Mouse (Mus musculus): ENCODE data around the gene Olfr556. TPM values are rescaled to one million over a fixed set of nuclear protein-coding genes. Genes with fewer than 3 reads are reported as not detected.

Olfr556 gene
- polyA plus RNA-seq, 1 experiment from 2014 or later = not detected

DNA sequence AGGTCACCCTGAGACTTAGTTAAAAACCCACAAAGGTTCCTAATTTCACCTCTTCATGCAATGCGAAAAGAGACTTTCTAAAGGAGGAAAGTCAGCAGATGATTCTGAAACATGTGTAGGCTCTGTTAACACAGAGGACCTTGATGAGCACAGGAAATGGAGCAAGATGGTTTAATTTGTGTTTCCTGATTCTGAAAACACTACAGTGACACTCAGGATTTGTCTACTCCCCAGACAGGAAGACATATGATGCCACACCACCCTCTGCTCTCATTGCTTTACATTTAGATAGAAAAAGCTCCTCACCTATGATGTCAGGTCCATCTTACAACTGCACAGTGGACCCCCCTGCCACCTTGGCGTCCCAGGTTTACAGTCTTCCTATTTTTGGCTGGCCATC lies 11.5 kb downstream of the Olfr556 start:
- ATAC-seq (replicated peaks; ENCODE audit: low FRiP score) = no peak
- H3K9me3 ChIP-seq (ENCODE audit: control insufficient read depth, low read length) = no peaks in the 10 kb centered on the region
- no peaks in the 10 kb centered on the region for H3K4me1 ChIP-seq (replicated peaks; ENCODE audit: control insufficient read depth, insufficient read depth, low read length)
- no peak overlapping the region for H3K4me3 ChIP-seq (ENCODE audit: low read depth, low read length)
- H3K4me2 ChIP-seq (ENCODE audit: low read depth, low read length, severe bottlenecking) = no peak overlapping the region
- no peak overlapping the region for H3K27ac ChIP-seq (ENCODE audit: low read depth, low read length)
- H3K27me3 ChIP-seq (ENCODE audit: control insufficient read depth, insufficient read depth, low read length) = no peaks in the 10 kb centered on the region
- H3K36me3 ChIP-seq (ENCODE audit: control insufficient read depth, insufficient read depth, low read length) = no peaks in the 10 kb centered on the region
- no peak for DNase-seq (ENCODE audit: low spot score)
- H3K9ac ChIP-seq (ENCODE audit: low read length) = no peak overlapping the region
- 93% methylated on average over 2 of the region's 2 CpGs for WGBS

DNA sequence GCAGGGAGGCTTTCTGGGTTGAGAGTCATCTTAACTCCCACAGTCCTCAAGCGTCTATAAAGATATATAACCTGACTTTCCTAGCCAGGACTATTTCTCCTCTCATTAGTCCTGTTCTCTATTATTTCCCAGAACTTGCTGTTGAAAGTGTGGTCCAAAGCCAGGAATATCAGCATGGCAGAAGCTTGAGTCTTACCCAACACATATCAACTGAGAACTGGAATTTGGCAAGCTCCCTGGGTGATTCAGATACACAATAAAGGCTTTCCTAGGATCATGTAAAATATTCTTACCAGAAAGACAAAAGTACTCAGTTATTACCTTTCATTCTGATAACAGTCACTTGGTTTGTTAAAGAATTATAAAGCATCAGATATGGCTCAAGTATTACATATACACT lies 17.2 kb downstream of the Olfr556 start:
- no peaks in the 10 kb centered on the region; the same call in 1 of the 2 replicates for H3K4me1 ChIP-seq (replicated peaks; ENCODE audit: control insufficient read depth, insufficient read depth, low read length)
- DNase-seq (ENCODE audit: low spot score) (no peak), ATAC-seq (replicated peaks; ENCODE audit: low FRiP score) (no peak)
- no peaks in the 10 kb centered on the region for H3K9me3 ChIP-seq (ENCODE audit: control insufficient read depth, low read length)
- 89% methylated on average over 1 of the region's 1 CpGs for WGBS
- H3K9ac ChIP-seq (ENCODE audit: low read length) = no peak overlapping the region
- H3K27ac ChIP-seq (ENCODE audit: low read depth, low read length) = no peak overlapping the region
- no peaks in the 10 kb centered on the region for H3K36me3 ChIP-seq (ENCODE audit: control insufficient read depth, insufficient read depth, low read length)
- H3K27me3 ChIP-seq (ENCODE audit: control insufficient read depth, insufficient read depth, low read length) = no peaks in the 10 kb centered on the region
- H3K4me2 ChIP-seq (ENCODE audit: low read depth, low read length, severe bottlenecking) = no peak overlapping the region
- no peak overlapping the region for H3K4me3 ChIP-seq (ENCODE audit: low read depth, low read length)

DNA sequence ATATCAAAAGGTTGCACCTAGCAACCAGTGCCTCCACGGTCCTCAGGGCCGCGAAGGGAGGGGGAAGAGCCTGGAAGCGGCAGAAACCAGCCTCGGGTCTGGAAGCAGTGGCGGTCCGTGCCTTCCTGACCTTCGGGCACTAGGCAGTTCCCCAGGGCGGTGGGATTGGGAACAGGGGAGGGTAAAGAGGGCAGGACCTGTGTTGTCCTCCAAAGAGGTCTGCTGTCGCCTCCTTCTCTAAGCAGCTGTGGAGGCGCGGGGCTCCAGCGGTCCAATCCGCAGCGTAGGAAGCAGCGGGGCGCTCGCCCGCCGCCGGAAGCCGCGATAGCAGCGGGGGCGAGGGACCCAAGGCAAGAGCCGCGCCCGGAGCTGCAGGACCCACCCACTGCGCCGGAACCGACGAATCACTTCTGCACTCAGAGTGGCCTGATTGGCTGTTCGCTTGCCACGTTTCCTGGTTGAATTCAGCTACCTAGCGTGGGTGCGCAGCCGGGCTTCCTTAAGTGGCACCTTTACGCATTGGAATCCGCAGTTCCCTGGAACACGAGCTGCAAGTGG lies 22.3 kb downstream of the Olfr556 start, which contains the start of gene Trim68:
TSS of gene Trim68 (minus strand) at position 384 of the 558 bp plus-strand sequence.
- ATAC-seq (replicated peaks; ENCODE audit: low FRiP score) (peak; percentile 100), DNase-seq (ENCODE audit: low spot score) (peak; percentile 93)
- under 1% methylated on average over 40 of the region's 40 CpGs for whole genome bisulfite sequencing
- H3K4me3 ChIP-seq (ENCODE audit: low read depth, low read length) = peak within 1 kb of the TSS; percentile 53
- peak within 1 kb of the TSS; percentile 50 for H3K4me2 ChIP-seq (ENCODE audit: low read depth, low read length, severe bottlenecking)
- no peaks in the 10 kb centered on the region; the same call in 1 of the 2 replicates for H3K4me1 ChIP-seq (replicated peaks; ENCODE audit: control insufficient read depth, insufficient read depth, low read length)
- no peaks in the 10 kb centered on the region for H3K36me3 ChIP-seq (ENCODE audit: control insufficient read depth, insufficient read depth, low read length)
- H3K27me3 ChIP-seq (ENCODE audit: control insufficient read depth, insufficient read depth, low read length) = no peaks in the 10 kb centered on the region
- no peaks in the 10 kb centered on the region for H3K9me3 ChIP-seq (ENCODE audit: control insufficient read depth, low read length)
- peak within 1 kb of the TSS; percentile 72 for H3K9ac ChIP-seq (ENCODE audit: low read length)
- H3K27ac ChIP-seq (ENCODE audit: low read depth, low read length) = peak within 1 kb of the TSS; percentile 50; the same call in 1 of the 2 replicates

DNA sequence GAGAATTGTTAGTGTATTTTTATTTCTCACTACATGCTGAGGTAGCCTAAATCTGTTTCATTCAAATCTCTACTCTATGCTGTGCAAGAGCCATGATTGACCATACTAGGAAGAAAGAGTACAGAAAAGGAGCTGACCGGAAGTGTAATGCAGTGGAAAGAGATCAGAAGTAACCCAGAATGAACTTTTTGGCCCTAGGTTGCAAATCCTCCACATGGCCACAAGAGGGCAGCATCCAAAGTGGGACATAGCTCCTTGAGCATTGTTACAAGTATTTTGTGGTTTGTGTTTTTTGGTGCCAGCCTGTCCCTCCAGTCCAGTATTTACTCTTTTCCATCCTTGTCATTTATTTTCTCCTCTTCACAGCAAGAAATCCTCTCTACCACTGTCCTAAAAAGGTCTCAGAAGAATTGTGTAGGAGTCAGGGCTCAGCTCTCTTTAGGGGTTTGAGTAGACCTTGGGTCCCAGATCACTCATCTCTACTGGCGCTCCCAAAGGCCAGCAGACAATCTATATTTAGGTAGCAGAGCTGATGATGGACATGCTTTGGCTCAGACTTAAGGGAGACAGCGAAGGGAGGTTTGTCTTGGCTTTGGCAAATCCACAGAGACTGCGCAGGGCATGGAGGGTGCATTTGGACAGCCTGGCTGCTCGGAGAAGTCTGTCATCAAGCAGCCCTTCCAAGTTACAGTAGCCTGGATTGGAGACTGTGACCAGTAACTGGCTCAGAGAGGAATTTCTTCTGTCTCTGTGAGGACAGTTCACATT lies 30.8 kb downstream of the Olfr556 start, which contains the start of gene Olfr557:
TSS of gene Olfr557 (plus strand) at position 553 of the 768 bp plus-strand sequence.
- Histone ChIP-seq H3K4me3 (ENCODE audit: low read depth, low read length) (no peak within 1 kb of the TSS), H3K4me2 (ENCODE audit: low read depth, low read length, severe bottlenecking) (no peak within 1 kb of the TSS), H3K4me1 (replicated peaks; ENCODE audit: control insufficient read depth, insufficient read depth, low read length) (no peaks in the 10 kb centered on the region), H3K9ac (ENCODE audit: low read length) (no peak within 1 kb of the TSS), H3K9me3 (ENCODE audit: control insufficient read depth, low read length) (no peaks in the 10 kb centered on the region), H3K27ac (ENCODE audit: low read depth, low read length) (no peak within 1 kb of the TSS), H3K27me3 (ENCODE audit: control insufficient read depth, insufficient read depth, low read length) (no peaks in the 10 kb centered on the region), H3K36me3 (ENCODE audit: control insufficient read depth, insufficient read depth, low read length) (no peaks in the 10 kb centered on the region)
- DNase-seq (ENCODE audit: low spot score) = no peak
- ATAC-seq (replicated peaks; ENCODE audit: low FRiP score) = no peak
- 82% methylated on average over 5 of the region's 5 CpGs for WGBS

DNA sequence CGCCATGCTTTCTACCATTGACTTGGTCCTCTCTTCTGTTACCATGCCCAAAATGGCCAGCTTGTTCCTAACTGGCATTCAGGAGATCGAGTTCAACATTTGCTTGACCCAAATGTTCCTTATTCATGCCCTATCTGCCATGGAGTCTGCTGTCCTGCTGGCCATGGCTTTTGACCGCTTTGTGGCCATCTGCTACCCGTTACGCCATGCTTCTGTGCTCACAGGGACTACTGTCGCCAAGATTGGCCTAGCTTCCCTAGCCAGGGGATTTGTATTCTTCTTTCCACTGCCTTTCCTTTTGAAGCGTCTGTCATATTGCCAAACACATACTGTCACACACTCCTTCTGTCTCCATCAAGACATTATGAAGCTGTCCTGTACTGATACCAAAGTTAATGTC lies 33.8 kb downstream of the Olfr556 start:
- H3K4me2 ChIP-seq (ENCODE audit: low read depth, low read length, severe bottlenecking) = no peak overlapping the region
- no peaks in the 10 kb centered on the region for H3K27me3 ChIP-seq (ENCODE audit: control insufficient read depth, insufficient read depth, low read length)
- H3K36me3 ChIP-seq (ENCODE audit: control insufficient read depth, insufficient read depth, low read length) = no peaks in the 10 kb centered on the region
- H3K4me1 ChIP-seq (replicated peaks; ENCODE audit: control insufficient read depth, insufficient read depth, low read length) = no peaks in the 10 kb centered on the region
- DNase-seq (ENCODE audit: low spot score) (no peak), ATAC-seq (replicated peaks; ENCODE audit: low FRiP score) (no peak)
- H3K4me3 ChIP-seq (ENCODE audit: low read depth, low read length) = no peak overlapping the region
- no peak overlapping the region for H3K9ac ChIP-seq (ENCODE audit: low read length)
- WGBS = 90% methylated on average over 7 of the region's 7 CpGs
- H3K9me3 ChIP-seq (ENCODE audit: control insufficient read depth, low read length) = no peaks in the 10 kb centered on the region
- no peak overlapping the region for H3K27ac ChIP-seq (ENCODE audit: low read depth, low read length)

DNA sequence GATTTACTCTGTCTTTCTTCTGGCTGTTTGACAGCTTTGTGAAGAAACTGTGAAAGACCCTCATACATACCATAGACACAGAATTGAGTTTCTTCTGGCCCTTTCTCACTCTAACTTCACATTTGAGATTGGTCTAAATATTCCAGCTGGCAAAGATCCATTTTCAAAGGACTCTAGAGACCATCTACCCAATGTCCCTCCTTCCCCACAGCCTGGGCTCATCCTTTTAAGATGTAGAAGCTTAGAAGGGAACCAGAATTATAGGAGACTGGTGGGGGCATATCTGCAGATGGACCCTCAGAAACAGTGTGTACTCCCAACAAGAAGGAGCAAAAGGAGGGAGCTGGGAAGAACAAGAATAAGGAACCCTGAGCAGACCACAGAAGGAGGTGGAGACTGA lies 37.2 kb downstream of the Olfr556 start, which contains the start of gene Olfr558:
TSS of gene Olfr558 (plus strand) at position 301 of the 400 bp plus-strand sequence.
- H3K9me3 ChIP-seq (ENCODE audit: control insufficient read depth, low read length) = no peaks in the 10 kb centered on the region
- H3K36me3 ChIP-seq (ENCODE audit: control insufficient read depth, insufficient read depth, low read length) = no peaks in the 10 kb centered on the region
- no peak within 1 kb of the TSS for H3K4me3 ChIP-seq (ENCODE audit: low read depth, low read length)
- no peaks in the 10 kb centered on the region for H3K4me1 ChIP-seq (replicated peaks; ENCODE audit: control insufficient read depth, insufficient read depth, low read length)
- ATAC-seq (replicated peaks; ENCODE audit: low FRiP score) (no peak), DNase-seq (ENCODE audit: low spot score) (no peak)
- no peak within 1 kb of the TSS for H3K9ac ChIP-seq (ENCODE audit: low read length)
- no peak within 1 kb of the TSS for H3K27ac ChIP-seq (ENCODE audit: low read depth, low read length)
- H3K27me3 ChIP-seq (ENCODE audit: control insufficient read depth, insufficient read depth, low read length) = no peaks in the 10 kb centered on the region
- H3K4me2 ChIP-seq (ENCODE audit: low read depth, low read length, severe bottlenecking) = no peak within 1 kb of the TSS

DNA sequence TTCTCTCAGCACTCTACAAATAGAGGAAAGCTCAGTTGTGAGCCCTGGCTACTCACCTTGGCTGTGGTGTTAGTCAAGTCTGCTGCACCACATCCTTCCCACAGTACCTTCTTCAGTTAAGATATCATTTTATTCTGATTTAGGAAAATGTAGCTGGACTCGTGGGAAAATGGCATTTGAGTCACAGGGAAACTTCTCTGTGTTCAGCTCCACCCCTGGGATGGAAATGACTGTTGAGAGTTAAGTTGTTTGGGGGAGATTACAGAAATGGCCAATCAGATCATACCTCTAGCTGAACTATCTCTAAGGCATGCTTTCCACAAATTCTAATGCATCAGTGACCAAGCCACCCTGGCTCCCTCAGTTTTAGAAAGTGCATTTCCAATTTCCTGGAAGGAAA lies 54.3 kb downstream of the Olfr556 start, which contains the start of gene Olfr33:
TSS of gene Olfr33 (minus strand) at position 101 of the 400 bp plus-strand sequence.
- Histone ChIP-seq H3K4me2 (ENCODE audit: low read depth, low read length, severe bottlenecking) (no peak within 1 kb of the TSS), H3K4me3 (ENCODE audit: low read depth, low read length) (no peak within 1 kb of the TSS), H3K4me1 (replicated peaks; ENCODE audit: control insufficient read depth, insufficient read depth, low read length) (no peaks in the 10 kb centered on the region), H3K36me3 (ENCODE audit: control insufficient read depth, insufficient read depth, low read length) (no peaks in the 10 kb centered on the region), H3K9ac (ENCODE audit: low read length) (no peak within 1 kb of the TSS), H3K27me3 (ENCODE audit: control insufficient read depth, insufficient read depth, low read length) (no peaks in the 10 kb centered on the region), H3K9me3 (ENCODE audit: control insufficient read depth, low read length) (no peaks in the 10 kb centered on the region), H3K27ac (ENCODE audit: low read depth, low read length) (no peak within 1 kb of the TSS)
- WGBS = 45% methylated on average over 1 of the region's 1 CpGs
- ATAC-seq (replicated peaks; ENCODE audit: low FRiP score) (no peak), DNase-seq (ENCODE audit: low spot score) (no peak)
